Mouse (Mus musculus): Measurements from ENCODE around the gene Zfand6. TPM values are rescaled to one million over a fixed set of nuclear protein-coding genes. Genes with fewer than 3 reads are reported as not detected.

Gene Zfand6
- polyA plus RNA-seq, 1 experiment from 2014 or later: 178 TPM

- H3K9me3 ChIP-seq (ENCODE audit: control insufficient read depth): no peaks in the 10 kb centered on the region
- H3K4me1 ChIP-seq (replicated peaks; ENCODE audit: control insufficient read depth, insufficient read depth, low read length): no peaks in the 10 kb centered on the region
- H3K27ac ChIP-seq (ENCODE audit: low read depth, low read length): no peak overlapping the region
- peak; percentile 92 for TF ChIP-seq CTCF (IDR thresholded peaks at IDR 0.05; ENCODE audit: low read depth)
- H3K9ac ChIP-seq (ENCODE audit: low read depth, low read length): no peak overlapping the region
- no peaks in the 10 kb centered on the region for H3K27me3 ChIP-seq (replicated peaks; ENCODE audit: control insufficient read depth, insufficient read depth, low read length)
- no peak overlapping the region for H3K4me2 ChIP-seq (replicated peaks; ENCODE audit: low read depth)
- peaks cover 4% of the 10 kb centered on the region; the same call in 1 of the 2 replicates for H3K36me3 ChIP-seq (ENCODE audit: control insufficient read depth, insufficient read depth)
- H3K4me3 ChIP-seq (ENCODE audit: low read depth, low read length): no peak overlapping the region
- 46% methylated on average over 8 of the region's 8 CpGs for WGBS
- ATAC-seq: peak; percentile 79
These were observed 95.5 kb downstream of the Zfand6 start for GRCm38 (mm10) chr7:84594087-84594916.

- no peak overlapping the region for H3K4me3 ChIP-seq (ENCODE audit: low read depth, low read length)
- no peaks in the 10 kb centered on the region for H3K36me3 ChIP-seq (ENCODE audit: control insufficient read depth, insufficient read depth)
- WGBS: 84% methylated on average over 3 of the region's 3 CpGs
- H3K27me3 ChIP-seq (replicated peaks; ENCODE audit: control insufficient read depth, insufficient read depth, low read length): no peaks in the 10 kb centered on the region
- no peak for TF ChIP-seq CTCF (IDR thresholded peaks at IDR 0.05; ENCODE audit: low read depth)
- H3K9ac ChIP-seq (ENCODE audit: low read depth, low read length): no peak overlapping the region
- H3K4me1 ChIP-seq (replicated peaks; ENCODE audit: control insufficient read depth, insufficient read depth, low read length): no peaks in the 10 kb centered on the region
- H3K9me3 ChIP-seq (ENCODE audit: control insufficient read depth): no peaks in the 10 kb centered on the region
- H3K27ac ChIP-seq (ENCODE audit: low read depth, low read length): no peak overlapping the region
- no peak overlapping the region for H3K4me2 ChIP-seq (replicated peaks; ENCODE audit: low read depth)
- no peak for ATAC-seq
These were observed 98.4 kb downstream of the Zfand6 start for GRCm38 (mm10) chr7:84591347-84591746.

GRCm38 (mm10) chr7:84590622-84591021 is 99.1 kb downstream of the Zfand6 start:
- Histone ChIP-seq H3K27me3 (replicated peaks; ENCODE audit: control insufficient read depth, insufficient read depth, low read length) (no peaks in the 10 kb centered on the region), H3K4me1 (replicated peaks; ENCODE audit: control insufficient read depth, insufficient read depth, low read length) (no peaks in the 10 kb centered on the region), H3K4me2 (replicated peaks; ENCODE audit: low read depth) (no peak overlapping the region), H3K4me3 (ENCODE audit: low read depth, low read length) (no peak overlapping the region), H3K27ac (ENCODE audit: low read depth, low read length) (no peak overlapping the region), H3K36me3 (ENCODE audit: control insufficient read depth, insufficient read depth) (no peaks in the 10 kb centered on the region), H3K9ac (ENCODE audit: low read depth, low read length) (no peak overlapping the region), H3K9me3 (ENCODE audit: control insufficient read depth) (no peaks in the 10 kb centered on the region)
- WGBS: 85% methylated on average over 2 of the region's 2 CpGs
- no peak for ATAC-seq
- TF ChIP-seq CTCF (IDR thresholded peaks at IDR 0.05; ENCODE audit: low read depth): no peak

GRCm38 (mm10) chr7:84587101-84587783 is 102.5 kb downstream of the Zfand6 start:
- Histone ChIP-seq H3K36me3 (ENCODE audit: control insufficient read depth, insufficient read depth) (no peaks in the 10 kb centered on the region), H3K9ac (ENCODE audit: low read depth, low read length) (no peak overlapping the region), H3K27me3 (replicated peaks; ENCODE audit: control insufficient read depth, insufficient read depth, low read length) (no peaks in the 10 kb centered on the region), H3K4me2 (replicated peaks; ENCODE audit: low read depth) (no peak overlapping the region), H3K4me1 (replicated peaks; ENCODE audit: control insufficient read depth, insufficient read depth, low read length) (no peaks in the 10 kb centered on the region), H3K4me3 (ENCODE audit: low read depth, low read length) (no peak overlapping the region), H3K27ac (ENCODE audit: low read depth, low read length) (no peak overlapping the region), H3K9me3 (ENCODE audit: control insufficient read depth) (no peaks in the 10 kb centered on the region)
- ATAC-seq: no peak
- WGBS: 83% methylated on average over 5 of the region's 5 CpGs
- no peak for TF ChIP-seq CTCF (IDR thresholded peaks at IDR 0.05; ENCODE audit: low read depth)

GRCm38 (mm10) chr7:84586360-84587100 is 103.2 kb downstream of the Zfand6 start:
- TF ChIP-seq CTCF (IDR thresholded peaks at IDR 0.05; ENCODE audit: low read depth): no peak
- H3K9ac ChIP-seq (ENCODE audit: low read depth, low read length): no peak overlapping the region
- no peak overlapping the region for H3K27ac ChIP-seq (ENCODE audit: low read depth, low read length)
- H3K4me3 ChIP-seq (ENCODE audit: low read depth, low read length): no peak overlapping the region
- H3K4me2 ChIP-seq (replicated peaks; ENCODE audit: low read depth): no peak overlapping the region
- no peaks in the 10 kb centered on the region for H3K9me3 ChIP-seq (ENCODE audit: control insufficient read depth)
- no peak for ATAC-seq
- H3K36me3 ChIP-seq (ENCODE audit: control insufficient read depth, insufficient read depth): no peaks in the 10 kb centered on the region
- no peaks in the 10 kb centered on the region for H3K4me1 ChIP-seq (replicated peaks; ENCODE audit: control insufficient read depth, insufficient read depth, low read length)
- no peaks in the 10 kb centered on the region for H3K27me3 ChIP-seq (replicated peaks; ENCODE audit: control insufficient read depth, insufficient read depth, low read length)
- WGBS: 81% methylated on average over 3 of the region's 3 CpGs

GRCm38 (mm10) chr7:84585086-84585485 is 104.7 kb downstream of the Zfand6 start:
- H3K36me3 ChIP-seq (ENCODE audit: control insufficient read depth, insufficient read depth): no peaks in the 10 kb centered on the region
- no peak overlapping the region for H3K4me3 ChIP-seq (ENCODE audit: low read depth, low read length)
- WGBS: 84% methylated on average over 4 of the region's 4 CpGs
- H3K9ac ChIP-seq (ENCODE audit: low read depth, low read length): no peak overlapping the region
- no peak overlapping the region for H3K4me2 ChIP-seq (replicated peaks; ENCODE audit: low read depth)
- no peak for TF ChIP-seq CTCF (IDR thresholded peaks at IDR 0.05; ENCODE audit: low read depth)
- H3K9me3 ChIP-seq (ENCODE audit: control insufficient read depth): no peaks in the 10 kb centered on the region
- no peak for ATAC-seq
- no peaks in the 10 kb centered on the region for H3K27me3 ChIP-seq (replicated peaks; ENCODE audit: control insufficient read depth, insufficient read depth, low read length)
- H3K27ac ChIP-seq (ENCODE audit: low read depth, low read length): no peak overlapping the region
- H3K4me1 ChIP-seq (replicated peaks; ENCODE audit: control insufficient read depth, insufficient read depth, low read length): no peaks in the 10 kb centered on the region

All from intestine, postnatal 0 days (tissue).